Mouse (Mus musculus) liver, embryonic 15.5 days (tissue): ENCODE results near the gene Tmem209. TPM values are rescaled to one million over a fixed set of nuclear protein-coding genes. Genes with fewer than 3 reads are reported as not detected.
A peak's percentile ranks its signal among the peaks of the same experiment; 100 is the strongest.

Experiments
- ATAC-seq: fragments of 200-750 bp; cut with Nextera tagmentation; 2 replicates; pipeline ENCODE4 v1.8.0; 2017; ENCODE audit warnings: moderate number of reproducible peaks, mild to moderate bottlenecking, moderate library complexity; ENCODE audit not compliant: insufficient read depth
- H3K27ac ChIP-seq: fragments of 300-500 bp; sonication (generic); replicated peaks from 2 replicates; pipeline ENCODE4 v1.5.1; 2015; ENCODE audit warnings: mild to moderate bottlenecking, inconsistent platforms
- H3K27me3 ChIP-seq: fragments of 300-500 bp; sonication (generic); 2 replicates; pipeline ENCODE4 v1.6.1; 2015; ENCODE audit warnings: mild to moderate bottlenecking, inconsistent platforms
- H3K36me3 ChIP-seq: fragments of 300-500 bp; sonication (generic); replicated peaks from 2 replicates; pipeline ENCODE4 v1.6.1; 2015; ENCODE audit warnings: moderate library complexity, mild to moderate bottlenecking, inconsistent platforms
- H3K4me1 ChIP-seq: fragments of 300-500 bp; sonication (generic); replicated peaks from 2 replicates; pipeline ENCODE4 v1.6.1; 2015; ENCODE audit warnings: inconsistent platforms
- H3K4me2 ChIP-seq: fragments of 300-500 bp; sonication (generic); 2 replicates; pipeline ENCODE4 v1.6.1; 2015; ENCODE audit warnings: moderate library complexity, mild to moderate bottlenecking, inconsistent platforms
- H3K4me3 ChIP-seq: fragments of 300-500 bp; sonication (generic); replicated peaks from 2 replicates; pipeline ENCODE4 v1.5.1; 2015; ENCODE audit warnings: mild to moderate bottlenecking, inconsistent platforms
- H3K9ac ChIP-seq: fragments of 300-500 bp; sonication (generic); 2 replicates; pipeline ENCODE4 v1.6.1; 2015; ENCODE audit warnings: moderate library complexity, mild to moderate bottlenecking, inconsistent platforms
- H3K9me3 ChIP-seq: fragments of 300-500 bp; sonication (generic); replicated peaks from 2 replicates; pipeline ENCODE4 v1.6.1; 2016; ENCODE audit warnings: inconsistent platforms
- WGBS: fragments of 180-500 bp; shearing (Covaris S2); methylation state at CpG from one replicate; pipeline ENCODE4 v1.1.7; 2015; ENCODE audit warnings: mixed read lengths; ENCODE audit not compliant: insufficient replicate concordance; 5-methylcytosine and 5-hydroxymethylcytosine counted together
- polyA plus RNA-seq: library from polyadenylated mRNA; unstranded; fragments of >200 nt; fragmentation: Nextera tagmentation; extraction: Ambion mirVana; gene quantifications from 2 replicates; pipeline ENCODE4 v1.2.1, GENCODE M21; 2015

Gene Tmem209
- polyA plus RNA-seq, 1 experiment from 2014 or later, result 19.4 TPM

- Histone ChIP-seq H3K4me3 (peak overlapping the region; percentile 59), H3K4me2 (peak overlapping the region; percentile 86), H3K27me3 (peaks cover 38% of the 10 kb centered on the region), H3K9ac (peak overlapping the region; percentile 54), H3K27ac (peak overlapping the region; percentile 68), H3K36me3 (no peaks in the 10 kb centered on the region), H3K9me3 (no peaks in the 10 kb centered on the region), H3K4me1 (peaks cover 38% of the 10 kb centered on the region)
- 8% methylated on average over 40 of the region's 40 CpGs for WGBS
- ATAC-seq, result peak; percentile 38
Measured at GRCm38 (mm10) chr6:30459811-30460749, 49.5 kb downstream of the Tmem209 start.

GRCm38 (mm10) chr6:30459056-30459747 is 50.4 kb downstream of the Tmem209 start:
- no peaks in the 10 kb centered on the region for H3K36me3 ChIP-seq
- no peak; the same call in 1 of the 2 replicates for ATAC-seq
- peak overlapping the region; percentile 86 for H3K4me2 ChIP-seq
- H3K4me3 ChIP-seq, result peak overlapping the region; percentile 59
- H3K9ac ChIP-seq, result peak overlapping the region; percentile 54; the same call in 1 of the 2 replicates
- no peak overlapping the region for H3K27ac ChIP-seq
- 56% methylated on average over 16 of the region's 16 CpGs for WGBS
- H3K9me3 ChIP-seq, result no peaks in the 10 kb centered on the region
- peaks cover 34% of the 10 kb centered on the region for H3K27me3 ChIP-seq
- peaks cover 38% of the 10 kb centered on the region for H3K4me1 ChIP-seq

- Histone ChIP-seq H3K36me3 (no peaks in the 10 kb centered on the region), H3K9ac (no peak overlapping the region), H3K27me3 (peaks cover 29% of the 10 kb centered on the region), H3K27ac (no peak overlapping the region), H3K4me2 (no peak overlapping the region), H3K4me3 (no peak overlapping the region), H3K4me1 (peaks cover 38% of the 10 kb centered on the region), H3K9me3 (no peaks in the 10 kb centered on the region)
- no peak for ATAC-seq
- WGBS, result 63% methylated on average over 5 of the region's 5 CpGs
Measured at GRCm38 (mm10) chr6:30458626-30459025, 51.0 kb downstream of the Tmem209 start.

- Histone ChIP-seq H3K4me3 (no peak overlapping the region), H3K9ac (no peak overlapping the region), H3K36me3 (peaks cover 4% of the 10 kb centered on the region; the same call in 1 of the 2 replicates), H3K27ac (no peak overlapping the region), H3K27me3 (peaks cover 18% of the 10 kb centered on the region), H3K4me1 (peaks cover 27% of the 10 kb centered on the region), H3K9me3 (no peaks in the 10 kb centered on the region), H3K4me2 (no peak overlapping the region)
- WGBS, result 90% methylated on average over 7 of the region's 7 CpGs
- ATAC-seq, result no peak
Measured at GRCm38 (mm10) chr6:30456991-30457390, 52.6 kb downstream of the Tmem209 start.

GRCm38 (mm10) chr6:30439576-30439975 is 70.0 kb downstream of the Tmem209 start:
- 88% methylated on average over 10 of the region's 10 CpGs for WGBS
- no peak overlapping the region for H3K4me2 ChIP-seq

GRCm38 (mm10) chr6:30437054-30437453 is 72.5 kb downstream of the Tmem209 start:
- no peak overlapping the region for H3K4me3 ChIP-seq
- peak overlapping the region; percentile 21 for H3K27ac ChIP-seq
- ATAC-seq, result peak; percentile 51
- H3K4me1 ChIP-seq, result peaks cover 7% of the 10 kb centered on the region; the same call in 1 of the 2 replicates
- no peaks in the 10 kb centered on the region for H3K27me3 ChIP-seq
- WGBS, result 66% methylated on average over 3 of the region's 3 CpGs
- no peak overlapping the region for H3K9ac ChIP-seq
- H3K36me3 ChIP-seq, result peaks cover 5% of the 10 kb centered on the region
- H3K4me2 ChIP-seq, result no peak overlapping the region
- no peaks in the 10 kb centered on the region for H3K9me3 ChIP-seq

More at GRCm38 (mm10) chr6:30439576-30439975, 70.0 kb downstream of the Tmem209 start:
- Histone ChIP-seq H3K27ac (no peak overlapping the region), H3K9me3 (no peaks in the 10 kb centered on the region), H3K36me3 (peaks cover 30% of the 10 kb centered on the region), H3K4me3 (no peak overlapping the region), H3K4me1 (peaks cover 7% of the 10 kb centered on the region; the same call in 1 of the 2 replicates), H3K9ac (no peak overlapping the region), H3K27me3 (no peaks in the 10 kb centered on the region)
- ATAC-seq, result no peak

- Histone ChIP-seq H3K27ac (peak overlapping the region; percentile 15; the same call in 1 of the 2 replicates), H3K9me3 (no peaks in the 10 kb centered on the region)
Measured at GRCm38 (mm10) chr6:30436476-30436875, 73.1 kb downstream of the Tmem209 start.

GRCm38 (mm10) chr6:30432461-30433192 is 77.0 kb downstream of the Tmem209 start:
- no peak overlapping the region for H3K4me2 ChIP-seq
- H3K36me3 ChIP-seq, result no peaks in the 10 kb centered on the region
- H3K27me3 ChIP-seq, result no peaks in the 10 kb centered on the region
- 66% methylated on average over 3 of the region's 3 CpGs for WGBS
- no peaks in the 10 kb centered on the region for H3K9me3 ChIP-seq
- H3K4me3 ChIP-seq, result no peak overlapping the region
- peaks cover 13% of the 10 kb centered on the region; the same call in 1 of the 2 replicates for H3K4me1 ChIP-seq
- no peak for ATAC-seq
- no peak overlapping the region for H3K9ac ChIP-seq
- no peak overlapping the region for H3K27ac ChIP-seq

More at GRCm38 (mm10) chr6:30436476-30436875, 73.1 kb downstream of the Tmem209 start:
- no peak overlapping the region for H3K9ac ChIP-seq
- peaks cover 7% of the 10 kb centered on the region; the same call in 1 of the 2 replicates for H3K4me1 ChIP-seq
- WGBS, result 85% methylated on average over 3 of the region's 3 CpGs
- peaks cover under 1% of the 10 kb centered on the region for H3K36me3 ChIP-seq
- H3K4me2 ChIP-seq, result no peak overlapping the region
- no peaks in the 10 kb centered on the region for H3K27me3 ChIP-seq
- ATAC-seq, result no peak
- H3K4me3 ChIP-seq, result no peak overlapping the region
